Mouse (Mus musculus): Measurements from ENCODE around the gene Spon1. TPM values are rescaled to one million over a fixed set of nuclear protein-coding genes. Genes with fewer than 3 reads are reported as not detected.
A peak's percentile ranks its signal among the peaks of the same experiment; 100 is the strongest.

Spon1 gene
- total and polyA plus RNA-seq, 2 experiments from 2014 or later, result 25.8 to 26.4 TPM

- no peaks in the 10 kb centered on the region for H3K4me1 ChIP-seq (ENCODE audit: insufficient read depth)
- no peaks in the 10 kb centered on the region for H3K9me3 ChIP-seq (ENCODE audit: low read length)
- no peak overlapping the region for H3K27ac ChIP-seq (ENCODE audit: low read depth, low read length)
- no peak overlapping the region for H3K4me2 ChIP-seq (ENCODE audit: low read depth)
- no peak overlapping the region for H3K9ac ChIP-seq
- 80% methylated on average over 4 of the region's 4 CpGs for WGBS
- ATAC-seq (no peak), DNase-seq (no peak)
- H3K36me3 ChIP-seq (ENCODE audit: insufficient read depth), result no peaks in the 10 kb centered on the region
- H3K27me3 ChIP-seq (ENCODE audit: insufficient read depth, low read length), result no peaks in the 10 kb centered on the region
- TF ChIP-seq CTCF (IDR thresholded peaks at IDR 0.05; ENCODE audit: low read depth), result no peak
- no peak overlapping the region for H3K4me3 ChIP-seq (ENCODE audit: low read depth, low read length)
These were observed 111.7 kb downstream of the Spon1 start for GRCm38 (mm10) chr7:113877451-113877850.

- H3K4me1 ChIP-seq (ENCODE audit: insufficient read depth), result no peaks in the 10 kb centered on the region
- no peak overlapping the region for H3K4me2 ChIP-seq (ENCODE audit: low read depth)
- no peak overlapping the region for H3K9ac ChIP-seq
- no peaks in the 10 kb centered on the region for H3K9me3 ChIP-seq (ENCODE audit: low read length)
- H3K36me3 ChIP-seq (ENCODE audit: insufficient read depth), result no peaks in the 10 kb centered on the region
- 88% methylated on average over 5 of the region's 5 CpGs for WGBS
- ATAC-seq (no peak), DNase-seq (no peak)
- H3K27ac ChIP-seq (ENCODE audit: low read depth, low read length), result no peak overlapping the region
- H3K27me3 ChIP-seq (ENCODE audit: insufficient read depth, low read length), result no peaks in the 10 kb centered on the region
- no peak for TF ChIP-seq CTCF (IDR thresholded peaks at IDR 0.05; ENCODE audit: low read depth)
- H3K4me3 ChIP-seq (ENCODE audit: low read depth, low read length), result no peak overlapping the region
These were observed 112.1 kb downstream of the Spon1 start for GRCm38 (mm10) chr7:113877926-113878325.

DNA sequence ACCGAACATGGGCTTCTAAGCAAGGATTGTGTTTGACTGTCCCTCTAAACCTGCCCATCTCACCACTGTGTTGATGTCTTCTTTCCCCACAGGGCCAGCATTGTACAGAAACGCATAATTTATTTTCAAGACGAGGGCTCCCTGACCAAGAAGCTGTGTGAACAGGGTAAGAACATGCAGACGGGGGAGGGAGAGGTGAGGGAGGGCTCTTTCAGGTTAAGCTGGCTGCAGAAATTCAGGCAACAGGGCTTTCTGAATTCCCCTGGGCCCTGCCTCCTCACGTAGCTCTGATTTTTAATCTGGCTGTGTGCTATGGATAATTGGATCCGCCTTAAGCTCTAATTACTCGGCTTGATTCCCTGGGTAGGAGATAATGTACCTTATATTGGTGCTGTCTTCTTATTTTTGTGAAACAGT, 113.3 kb downstream of the Spon1 start:
- no peaks in the 10 kb centered on the region for H3K27me3 ChIP-seq (ENCODE audit: insufficient read depth, low read length)
- no peaks in the 10 kb centered on the region for H3K36me3 ChIP-seq (ENCODE audit: insufficient read depth)
- no peaks in the 10 kb centered on the region for H3K4me1 ChIP-seq (ENCODE audit: insufficient read depth)
- no peak overlapping the region for H3K4me3 ChIP-seq (ENCODE audit: low read depth, low read length)
- no peak for DNase-seq
- H3K27ac ChIP-seq (ENCODE audit: low read depth, low read length), result no peak overlapping the region
- 27% methylated on average over 7 of the region's 7 CpGs for WGBS
- ATAC-seq, result peak; percentile 8; the same call in 1 of the 2 replicates
- TF ChIP-seq CTCF (IDR thresholded peaks at IDR 0.05; ENCODE audit: low read depth), result no peak
- no peak overlapping the region for H3K9ac ChIP-seq
- H3K9me3 ChIP-seq (ENCODE audit: low read length), result no peaks in the 10 kb centered on the region
- no peak overlapping the region for H3K4me2 ChIP-seq (ENCODE audit: low read depth)

GRCm38 (mm10) chr7:113880021-113880420, 114.2 kb downstream of the Spon1 start:
- Histone ChIP-seq H3K27ac (ENCODE audit: low read depth, low read length) (no peak overlapping the region), H3K9me3 (ENCODE audit: low read length) (no peaks in the 10 kb centered on the region), H3K4me2 (ENCODE audit: low read depth) (no peak overlapping the region), H3K36me3 (ENCODE audit: insufficient read depth) (no peaks in the 10 kb centered on the region), H3K9ac (no peak overlapping the region), H3K4me1 (ENCODE audit: insufficient read depth) (no peaks in the 10 kb centered on the region), H3K27me3 (ENCODE audit: insufficient read depth, low read length) (no peaks in the 10 kb centered on the region), H3K4me3 (ENCODE audit: low read depth, low read length) (no peak overlapping the region)
- ATAC-seq, result no peak
- no peak for TF ChIP-seq CTCF (IDR thresholded peaks at IDR 0.05; ENCODE audit: low read depth)
- 86% methylated on average over 3 of the region's 3 CpGs for WGBS
- no peak for DNase-seq

DNA sequence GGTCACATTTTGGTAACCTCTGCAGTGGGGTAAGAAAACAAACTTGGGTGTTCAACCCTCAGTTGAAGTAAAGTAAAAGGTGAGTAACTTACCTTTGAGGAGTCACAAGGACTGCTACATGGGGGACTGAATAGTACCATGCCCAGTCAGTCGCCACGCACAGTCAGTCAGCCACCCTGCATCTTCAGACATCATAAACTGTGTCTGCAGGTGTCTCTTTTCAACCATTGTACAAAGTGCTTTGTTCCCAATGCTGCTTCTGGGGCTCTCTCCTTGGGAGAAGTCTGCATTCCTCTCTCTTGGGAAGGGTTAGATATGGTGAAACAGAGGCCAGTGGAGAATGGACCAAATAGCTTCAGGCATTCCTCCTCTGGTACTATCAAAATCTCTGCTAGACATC, 125.0 kb downstream of the Spon1 start:
- Histone ChIP-seq H3K9ac (no peak overlapping the region), H3K27me3 (ENCODE audit: insufficient read depth, low read length) (no peaks in the 10 kb centered on the region), H3K4me2 (ENCODE audit: low read depth) (no peak overlapping the region), H3K27ac (ENCODE audit: low read depth, low read length) (no peak overlapping the region), H3K9me3 (ENCODE audit: low read length) (0 out of 2 replicates have a peak, but pooled peaks cover 4% of the 10 kb centered on the region), H3K4me3 (ENCODE audit: low read depth, low read length) (no peak overlapping the region), H3K36me3 (ENCODE audit: insufficient read depth) (no peaks in the 10 kb centered on the region), H3K4me1 (ENCODE audit: insufficient read depth) (no peaks in the 10 kb centered on the region)
- ATAC-seq (no peak), DNase-seq (no peak)
- 92% methylated on average over 2 of the region's 2 CpGs for WGBS
- TF ChIP-seq CTCF (IDR thresholded peaks at IDR 0.05; ENCODE audit: low read depth), result no peak

- no peaks in the 10 kb centered on the region for H3K4me1 ChIP-seq (ENCODE audit: insufficient read depth)
- H3K36me3 ChIP-seq (ENCODE audit: insufficient read depth), result no peaks in the 10 kb centered on the region
- H3K4me3 ChIP-seq (ENCODE audit: low read depth, low read length), result no peak overlapping the region
- no peak for ATAC-seq
- 89% methylated on average over 6 of the region's 6 CpGs for WGBS
- H3K9ac ChIP-seq, result no peak overlapping the region
- TF ChIP-seq CTCF (IDR thresholded peaks at IDR 0.05; ENCODE audit: low read depth), result no peak
- H3K27ac ChIP-seq (ENCODE audit: low read depth, low read length), result no peak overlapping the region
- no peaks in the 10 kb centered on the region for H3K27me3 ChIP-seq (ENCODE audit: insufficient read depth, low read length)
- no peak for DNase-seq
- 0 out of 2 replicates have a peak, but pooled peaks cover 4% of the 10 kb centered on the region for H3K9me3 ChIP-seq (ENCODE audit: low read length)
- no peak overlapping the region for H3K4me2 ChIP-seq (ENCODE audit: low read depth)
These were observed 125.7 kb downstream of the Spon1 start for GRCm38 (mm10) chr7:113891491-113891890.

DNA sequence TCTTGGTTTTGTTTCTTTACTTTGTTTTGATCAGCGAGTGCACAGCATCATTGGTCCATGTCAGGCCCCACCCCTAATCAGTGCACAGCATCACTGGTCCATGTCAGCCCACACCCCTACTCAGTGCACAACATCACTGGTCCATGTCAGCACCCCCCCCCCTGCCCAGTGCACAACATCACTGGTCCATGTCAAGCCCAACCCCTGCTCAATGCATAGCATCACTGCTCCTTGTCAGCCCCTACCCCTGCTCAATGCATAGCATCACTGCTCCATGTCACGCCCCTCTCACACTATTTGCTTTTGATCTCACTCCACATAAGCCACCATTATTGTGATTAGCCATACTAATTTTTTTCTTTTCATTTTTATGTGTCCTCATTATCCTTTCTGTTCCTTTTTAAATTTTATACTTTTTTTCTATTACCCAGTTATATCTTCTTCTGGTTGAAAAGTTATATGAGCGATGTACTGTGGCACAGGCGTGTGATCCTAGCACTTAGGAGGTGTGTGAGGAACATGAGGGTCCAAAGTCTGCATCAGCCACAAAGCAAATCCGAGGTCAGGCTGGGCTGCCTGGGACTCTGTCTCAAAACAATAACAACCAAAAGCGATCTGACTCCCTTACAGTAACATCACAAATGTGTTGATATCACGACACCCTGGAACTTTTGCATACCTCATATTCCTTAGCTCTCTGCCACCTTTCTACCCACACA, 128.3 kb downstream of the Spon1 start:
- H3K4me3 ChIP-seq (ENCODE audit: low read depth, low read length), result no peak overlapping the region
- H3K27ac ChIP-seq (ENCODE audit: low read depth, low read length), result no peak overlapping the region
- H3K27me3 ChIP-seq (ENCODE audit: insufficient read depth, low read length), result no peaks in the 10 kb centered on the region
- 88% methylated on average over 7 of the region's 7 CpGs for WGBS
- TF ChIP-seq CTCF (IDR thresholded peaks at IDR 0.05; ENCODE audit: low read depth), result no peak
- no peaks in the 10 kb centered on the region for H3K36me3 ChIP-seq (ENCODE audit: insufficient read depth)
- H3K4me1 ChIP-seq (ENCODE audit: insufficient read depth), result no peaks in the 10 kb centered on the region
- DNase-seq, result no peak
- ATAC-seq, result no peak
- H3K4me2 ChIP-seq (ENCODE audit: low read depth), result no peak overlapping the region
- H3K9ac ChIP-seq, result no peak overlapping the region
- 0 out of 2 replicates have a peak, but pooled peaks cover 4% of the 10 kb centered on the region for H3K9me3 ChIP-seq (ENCODE audit: low read length)

Data from forebrain, postnatal 0 days (tissue).